Mouse (Mus musculus) heart, postnatal 4 days (tissue): ENCODE data around the gene Vopp1. TPM values are rescaled to one million over a fixed set of nuclear protein-coding genes. Genes with fewer than 3 reads are reported as not detected.
"Not testable (repeated sequence)": the region's sequence is repeated elsewhere in the genome, so short reads cannot be mapped to it uniquely, and the experiment has no call there.

Experiments
- DNase-seq: peaks from one replicate; pipeline ENCODE4 v3.0.0; 2021
- total RNA-seq, 2 experiments: library from RNA; stranded (reverse); gene quantifications; 2 replicates each; pipeline ENCODE4 v1.2.3; 2021

The Vopp1 gene
- total RNA-seq, result 10 to 100 TPM; 27.8 to 30.5 TPM

- DNase-seq, result peak; percentile 75
Measured at GRCm38 (mm10) chr6:57824422-57825258, at the start of gene Vopp1. TSS of gene Vopp1 (minus strand) at chr6:57825159.

DNA sequence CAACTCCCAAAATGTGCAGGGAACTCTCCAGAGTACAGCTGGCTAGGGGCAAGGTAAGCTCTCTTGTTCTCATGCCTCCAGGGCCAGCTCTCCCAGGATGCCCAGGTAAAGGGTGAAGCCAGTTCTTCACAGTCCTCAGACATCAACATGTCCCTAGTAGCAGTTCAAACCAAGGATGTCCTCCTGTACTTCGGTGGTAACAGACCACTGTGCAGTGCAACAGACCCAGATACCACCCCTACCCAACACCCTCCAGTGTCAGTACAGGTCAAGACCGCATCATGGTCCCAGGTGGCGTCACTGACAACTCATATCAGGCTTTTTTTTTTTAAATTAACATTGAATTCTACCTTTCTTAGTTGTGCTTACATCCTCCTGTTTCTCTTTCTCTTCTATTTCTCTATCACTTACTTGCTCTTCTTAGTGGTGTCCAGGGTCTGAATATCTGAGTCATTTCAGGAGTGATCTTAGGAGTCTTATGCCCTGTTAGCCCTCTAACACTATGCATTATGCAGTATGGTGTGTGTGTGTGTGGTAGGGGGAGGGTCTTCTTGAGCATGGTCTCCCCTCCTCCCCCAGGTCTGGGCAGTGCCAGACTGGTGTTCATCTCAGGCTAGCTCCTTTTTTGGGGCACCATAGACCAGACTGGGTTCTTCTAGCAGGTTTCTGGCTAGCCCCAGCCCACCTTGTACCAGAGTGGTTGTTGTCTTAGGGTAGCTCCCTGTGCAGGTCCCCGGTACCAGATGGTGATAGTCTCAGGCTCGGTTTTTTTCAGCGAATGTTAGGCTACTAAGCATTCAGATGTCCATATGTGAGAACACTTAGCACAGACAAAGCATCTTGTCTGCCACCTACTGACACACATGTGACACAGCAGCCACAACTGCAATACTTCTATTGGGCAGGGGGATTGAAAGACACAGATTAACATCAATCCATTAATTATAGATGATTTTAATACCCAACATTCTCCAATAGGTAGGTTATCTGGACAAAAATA, 34.4 kb upstream of the Vopp1 start:
- DNase-seq, result peak; percentile 33

DNA sequence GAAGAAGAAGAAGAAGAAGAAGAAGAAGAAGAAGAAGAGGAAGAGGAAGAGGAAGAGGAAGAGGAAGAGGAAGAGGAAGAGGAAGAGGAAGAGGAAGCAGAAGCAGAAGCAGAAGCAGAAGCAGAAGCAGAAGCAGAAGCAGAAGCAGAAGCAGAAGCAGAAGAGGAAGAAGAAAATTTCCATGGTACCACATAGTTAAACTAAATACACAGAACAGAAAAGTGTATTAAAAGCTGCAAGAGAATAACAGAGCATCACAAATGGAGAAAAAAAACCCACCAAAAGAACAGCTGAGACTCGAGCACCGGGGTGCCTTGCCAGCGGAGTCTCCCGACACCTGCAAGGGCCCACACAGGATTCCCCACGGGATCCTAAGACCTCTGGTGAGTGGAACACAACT, 26.2 kb upstream of the Vopp1 start:
- DNase-seq, result not testable (repeated sequence)

- DNase-seq, result no peak
Measured at GRCm38 (mm10) chr6:57850286-57850685, 25.3 kb upstream of the Vopp1 start, which contains the start of gene Vmn1r21. TSS of gene Vmn1r21 (minus strand) at chr6:57850343.

- no peak for DNase-seq
Measured at GRCm38 (mm10) chr6:57839693-57840408, 14.9 kb upstream of the Vopp1 start.

- DNase-seq, result no peak
Measured at GRCm38 (mm10) chr6:57825259-57825715, 328 bp upstream of the Vopp1 start.

DNA sequence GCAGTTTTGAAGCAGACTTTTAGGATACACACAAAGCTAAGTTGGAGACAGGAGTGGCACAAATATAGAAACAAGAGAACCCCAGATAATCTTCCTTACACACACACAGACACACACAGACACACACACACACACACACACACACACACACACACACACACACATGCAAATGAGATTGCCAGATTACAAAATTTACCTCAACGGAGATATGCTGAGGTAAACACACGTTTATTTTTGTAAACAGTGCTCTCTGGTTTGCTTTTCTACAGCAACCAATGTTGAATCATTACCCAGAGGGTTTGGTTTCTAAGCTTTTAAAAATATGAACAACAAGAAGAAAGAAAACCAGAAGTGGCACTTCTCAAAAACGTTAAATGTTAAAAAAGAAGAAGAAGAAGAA, 1.5 kb downstream of the Vopp1 start:
- no peak for DNase-seq

GRCm38 (mm10) chr6:57822648-57823410, 2.1 kb downstream of the Vopp1 start:
- no peak for DNase-seq

- DNase-seq, result no peak
Measured at GRCm38 (mm10) chr6:57814436-57814940, 10.5 kb downstream of the Vopp1 start.

GRCm38 (mm10) chr6:57811748-57812730, 12.9 kb downstream of the Vopp1 start:
- no peak for DNase-seq

GRCm38 (mm10) chr6:57805218-57806069, 19.5 kb downstream of the Vopp1 start:
- DNase-seq, result no peak

DNA sequence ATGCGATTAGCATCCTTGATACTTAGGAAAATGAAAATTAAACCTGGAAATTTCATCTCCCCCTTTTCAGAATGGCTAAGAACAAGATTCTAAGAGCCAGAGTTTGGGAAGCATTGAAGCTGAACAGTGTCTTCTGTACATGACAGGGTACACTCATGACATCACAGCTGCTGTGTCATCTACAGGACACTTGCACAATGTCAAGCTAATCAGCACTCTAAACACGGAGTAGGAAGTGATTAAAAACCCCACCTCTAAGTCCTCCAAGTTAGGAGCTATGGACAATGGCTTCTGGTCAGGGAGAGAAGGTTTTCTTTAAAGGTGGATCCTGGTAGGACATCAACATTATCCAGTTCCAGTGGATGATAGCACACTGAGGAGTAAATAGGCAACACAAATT, 21.8 kb downstream of the Vopp1 start:
- DNase-seq, result no peak

- DNase-seq, result no peak
Measured at GRCm38 (mm10) chr6:57798986-57799385, 26.0 kb downstream of the Vopp1 start.

GRCm38 (mm10) chr6:57796853-57797423, 28.0 kb downstream of the Vopp1 start:
- DNase-seq, result no peak

DNA sequence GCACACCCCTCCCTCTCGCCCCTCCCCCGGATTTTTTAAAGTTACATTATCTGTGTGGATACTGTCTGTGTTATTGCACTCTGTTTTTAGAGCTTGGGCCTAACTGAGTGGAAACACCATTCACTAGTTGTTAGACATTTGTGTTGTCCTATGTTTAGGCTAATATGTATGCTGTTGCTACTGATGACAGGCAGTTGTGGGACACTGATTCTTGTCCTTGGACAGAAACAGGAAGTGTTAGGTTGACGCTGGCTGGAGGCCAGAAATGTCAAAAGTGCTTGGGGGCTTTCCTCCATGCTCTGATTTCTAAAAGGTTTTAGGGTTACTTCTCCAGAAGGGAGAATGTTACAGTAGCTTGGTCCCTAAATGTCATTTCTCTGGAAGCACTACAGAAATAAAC, 29.1 kb downstream of the Vopp1 start:
- DNase-seq, result peak; percentile 44

DNA sequence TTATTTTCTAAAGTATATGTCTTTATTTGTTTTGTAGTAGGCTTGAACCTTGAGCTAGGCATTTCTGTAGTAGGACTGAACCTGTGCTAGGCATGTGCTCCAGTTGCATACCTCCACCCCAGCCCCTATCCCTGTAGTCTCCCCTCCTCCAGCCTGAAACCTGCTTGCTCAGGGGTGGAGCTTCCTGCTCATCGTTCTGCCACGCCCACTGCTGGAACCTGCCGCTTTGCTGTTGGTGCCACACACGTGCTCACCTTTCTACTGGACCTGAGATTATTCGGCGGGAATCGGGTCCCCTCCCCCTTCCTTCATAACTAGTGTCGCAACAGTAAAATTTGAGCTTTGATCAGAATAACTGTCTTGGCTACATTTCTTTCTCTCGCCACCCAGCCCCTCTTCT, 32.1 kb downstream of the Vopp1 start:
- DNase-seq, result not testable (repeated sequence)

GRCm38 (mm10) chr6:57790542-57790941, 34.4 kb downstream of the Vopp1 start:
- DNase-seq, result no peak

- no peak for DNase-seq
Measured at GRCm38 (mm10) chr6:57787376-57787775, 37.6 kb downstream of the Vopp1 start.

- no peak for DNase-seq
Measured at GRCm38 (mm10) chr6:57784251-57784650, 40.7 kb downstream of the Vopp1 start.
